Mouse (Mus musculus) embryonic facial prominence, embryonic 15.5 days (tissue): ENCODE measurements around the gene 1110051M20Rik. TPM values are rescaled to one million over a fixed set of nuclear protein-coding genes. Genes with fewer than 3 reads are reported as not detected.
A peak's percentile ranks its signal among the peaks of the same experiment; 100 is the strongest.

Experiments
- ATAC-seq: fragments of 200-750 bp; cut with Nextera tagmentation; 2 replicates; pipeline ENCODE4 v1.8.0; 2017; ENCODE audit warnings: low read depth, moderate TSS enrichment; ENCODE audit not compliant: insufficient number of reproducible peaks, low FRiP score, low TSS enrichment
- H3K27ac ChIP-seq: fragments of 300-500 bp; sonication (generic); replicated peaks from 2 replicates; pipeline ENCODE4 v1.5.1; 2015; ENCODE audit warnings: mild to moderate bottlenecking, inconsistent platforms
- H3K27me3 ChIP-seq: fragments of 300-500 bp; sonication (generic); 2 replicates; pipeline ENCODE4 v1.6.1; 2015; ENCODE audit warnings: inconsistent platforms
- H3K36me3 ChIP-seq: fragments of 300-500 bp; sonication (generic); 2 replicates; pipeline ENCODE4 v1.6.1; 2015; ENCODE audit warnings: mild to moderate bottlenecking, inconsistent platforms
- H3K4me1 ChIP-seq: fragments of 300-500 bp; sonication (generic); 2 replicates; pipeline ENCODE4 v1.6.1; 2015; ENCODE audit warnings: inconsistent platforms
- H3K4me2 ChIP-seq: fragments of 300-500 bp; sonication (generic); replicated peaks from 2 replicates; pipeline ENCODE4 v1.6.1; 2015; ENCODE audit warnings: mild to moderate bottlenecking, inconsistent platforms
- H3K4me3 ChIP-seq: fragments of 300-500 bp; sonication (generic); replicated peaks from 2 replicates; pipeline ENCODE4 v1.5.1; 2015; ENCODE audit warnings: mild to moderate bottlenecking, inconsistent platforms
- H3K9ac ChIP-seq: fragments of 300-500 bp; sonication (generic); 2 replicates; pipeline ENCODE4 v1.6.1; 2015; ENCODE audit warnings: inconsistent platforms
- H3K9me3 ChIP-seq: fragments of 300-500 bp; sonication (generic); replicated peaks from 2 replicates; pipeline ENCODE4 v1.6.1; 2016; ENCODE audit warnings: inconsistent platforms
- WGBS: fragments of 180-500 bp; shearing (Covaris S2); methylation state at CpG from one replicate; pipeline ENCODE4 v1.1.7; 2015; 5-methylcytosine and 5-hydroxymethylcytosine counted together
- polyA plus RNA-seq: library from polyadenylated mRNA; unstranded; fragments of >200 nt; fragmentation: Nextera tagmentation; extraction: Ambion mirVana; gene quantifications from 2 replicates; pipeline ENCODE4 v1.2.1, GENCODE M21; 2015

1110051M20Rik gene
- polyA plus RNA-seq, 1 experiment from 2014 or later, result 68.0 TPM

DNA sequence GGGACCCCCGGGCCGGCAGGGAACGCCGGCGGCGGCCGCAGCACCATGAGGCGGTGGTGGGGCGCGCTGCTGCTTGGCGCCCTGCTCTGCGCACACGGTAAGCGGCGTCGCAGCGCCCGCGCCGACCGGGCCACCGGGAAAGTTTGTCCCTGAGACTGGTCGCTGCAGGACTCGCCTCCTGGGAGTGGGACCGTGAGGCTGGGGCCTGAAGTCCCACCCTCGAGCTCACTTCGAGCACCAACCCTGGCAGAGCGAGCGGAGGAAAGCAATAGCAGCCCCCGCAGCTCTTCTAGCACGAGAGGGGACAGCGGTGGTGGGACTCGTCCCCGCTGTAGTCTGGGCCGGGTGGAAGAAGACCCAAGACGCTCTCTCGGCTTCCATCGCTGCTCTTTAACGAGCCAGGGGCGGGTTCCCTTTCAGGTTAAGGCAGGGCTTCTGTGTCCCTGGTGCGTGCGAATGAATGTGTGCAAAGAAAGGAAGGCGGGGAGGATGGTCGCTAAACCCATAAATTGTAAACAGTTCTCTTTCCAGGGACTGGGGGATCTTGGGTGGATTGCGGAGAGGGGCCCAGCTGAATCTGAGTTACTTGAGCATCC lies 13.2 kb upstream of the 1110051M20Rik start:
- Histone ChIP-seq H3K9ac (peak overlapping the region; percentile 81), H3K4me3 (peak overlapping the region; percentile 82), H3K27ac (peak overlapping the region; percentile 96), H3K27me3 (no peaks in the 10 kb centered on the region), H3K4me1 (peaks cover 39% of the 10 kb centered on the region), H3K9me3 (no peaks in the 10 kb centered on the region), H3K36me3 (no peaks in the 10 kb centered on the region), H3K4me2 (peak overlapping the region; percentile 84)
- peak; percentile 13 for ATAC-seq
- WGBS, result under 1% methylated on average over 45 of the region's 45 CpGs

- no peaks in the 10 kb centered on the region for H3K27me3 ChIP-seq
- peak; percentile 86 for ATAC-seq
- peak within 1 kb of the TSS; percentile 84 for H3K4me2 ChIP-seq
- no peaks in the 10 kb centered on the region for H3K9me3 ChIP-seq
- peak within 1 kb of the TSS; percentile 96 for H3K27ac ChIP-seq
- H3K9ac ChIP-seq, result peak within 1 kb of the TSS; percentile 81
- peak within 1 kb of the TSS; percentile 82 for H3K4me3 ChIP-seq
- WGBS, result 0% methylated on average over 23 of the region's 36 CpGs
- no peaks in the 10 kb centered on the region for H3K36me3 ChIP-seq
- H3K4me1 ChIP-seq, result peaks cover 34% of the 10 kb centered on the region
Observed at GRCm38 (mm10) chr2:91457259-91457655, 12.8 kb upstream of the 1110051M20Rik start, which contains the start of gene Lrp4. Gene Lrp4 (plus strand): TSS chr2:91457511.

DNA sequence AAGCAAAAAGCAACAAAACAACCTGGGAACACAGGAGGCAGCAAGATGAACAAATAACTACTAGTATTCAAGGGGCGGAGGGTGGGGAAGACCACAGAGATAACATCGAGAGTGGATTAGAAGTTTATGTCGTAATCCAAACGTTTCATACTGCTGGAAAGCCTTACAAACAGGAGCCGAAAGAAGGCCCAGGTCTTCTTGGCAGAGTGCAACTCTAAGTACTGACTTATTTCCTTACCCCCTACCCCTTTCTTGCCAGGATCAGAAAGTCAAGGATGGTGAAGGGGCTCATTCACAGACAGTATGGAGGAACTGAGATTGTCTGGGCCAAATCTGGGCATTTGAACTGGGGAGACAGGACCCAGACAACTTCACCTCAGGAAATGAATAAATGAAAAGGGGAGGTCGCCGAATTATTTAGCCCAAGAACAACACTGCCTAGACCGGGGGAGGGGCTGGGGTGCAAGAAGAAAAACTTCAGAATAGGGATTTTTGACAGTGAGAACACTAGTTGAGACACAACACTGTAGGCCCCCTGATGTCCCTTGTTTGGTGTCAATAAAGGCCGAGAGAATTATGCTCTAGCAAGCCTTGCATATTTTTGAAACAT lies 12.1 kb upstream of the 1110051M20Rik start:
- no peak for ATAC-seq
- WGBS, result 43% methylated on average over 9 of the region's 9 CpGs
- Histone ChIP-seq H3K4me3 (peak overlapping the region; percentile 82), H3K9me3 (no peaks in the 10 kb centered on the region), H3K27me3 (no peaks in the 10 kb centered on the region), H3K9ac (no peak overlapping the region; the same call in 1 of the 2 replicates), H3K4me2 (peak overlapping the region; percentile 84), H3K36me3 (no peaks in the 10 kb centered on the region), H3K4me1 (peaks cover 28% of the 10 kb centered on the region), H3K27ac (peak overlapping the region; percentile 96)

DNA sequence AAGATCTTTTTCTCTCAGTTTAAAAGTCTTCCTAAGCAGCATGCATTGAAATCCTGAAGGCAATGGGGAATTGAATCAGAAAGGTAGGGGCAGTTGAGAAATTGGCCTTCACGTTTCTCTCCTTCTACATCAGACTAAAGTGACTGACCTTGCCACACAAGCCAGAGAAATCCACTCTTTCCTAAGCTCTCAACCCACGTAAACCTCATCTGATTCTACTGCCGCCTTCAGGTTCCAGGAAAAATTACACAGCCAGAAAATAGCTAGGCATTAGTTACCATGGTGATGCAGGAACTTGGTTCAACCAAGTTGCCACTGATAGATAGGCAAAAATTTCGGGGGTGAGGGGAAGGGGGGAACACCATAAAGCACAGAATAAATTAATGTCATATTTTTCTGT lies 11.3 kb upstream of the 1110051M20Rik start:
- no peak for ATAC-seq
- WGBS, result 2% methylated on average over 4 of the region's 4 CpGs
- H3K4me1 ChIP-seq, result peaks cover 20% of the 10 kb centered on the region
- no peak overlapping the region for H3K27ac ChIP-seq
- no peaks in the 10 kb centered on the region for H3K27me3 ChIP-seq
- no peak overlapping the region for H3K4me3 ChIP-seq
- no peak overlapping the region for H3K9ac ChIP-seq
- H3K4me2 ChIP-seq, result no peak overlapping the region
- no peaks in the 10 kb centered on the region for H3K36me3 ChIP-seq
- no peaks in the 10 kb centered on the region for H3K9me3 ChIP-seq

DNA sequence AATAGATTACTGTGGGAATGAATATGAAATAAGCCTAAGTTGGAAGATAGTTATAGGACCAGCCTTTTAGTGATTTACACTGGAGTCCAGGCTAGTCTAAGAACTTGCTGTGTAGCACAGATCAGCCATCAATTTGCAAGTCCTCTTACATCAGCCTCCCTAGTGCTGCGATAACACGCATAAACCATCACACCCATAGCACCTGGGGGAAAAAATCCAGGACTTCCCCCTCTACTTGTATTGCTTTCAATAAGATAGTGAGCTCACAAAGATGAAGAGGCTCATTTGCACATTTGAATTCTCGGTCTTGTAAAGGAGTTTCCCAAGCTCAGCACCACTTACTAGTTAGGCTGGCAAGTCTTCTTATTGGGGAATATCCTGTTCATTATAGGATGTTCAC lies 9.9 kb upstream of the 1110051M20Rik start:
- H3K27me3 ChIP-seq, result no peaks in the 10 kb centered on the region
- H3K36me3 ChIP-seq, result no peaks in the 10 kb centered on the region
- H3K27ac ChIP-seq, result no peak overlapping the region
- no peaks in the 10 kb centered on the region for H3K9me3 ChIP-seq
- H3K4me1 ChIP-seq, result peaks cover 13% of the 10 kb centered on the region; the same call in 1 of the 2 replicates
- no peak overlapping the region for H3K4me2 ChIP-seq
- WGBS, result 81% methylated on average over 3 of the region's 3 CpGs
- H3K4me3 ChIP-seq, result no peak overlapping the region
- ATAC-seq, result no peak
- no peak overlapping the region for H3K9ac ChIP-seq

- Histone ChIP-seq H3K27ac (no peak overlapping the region), H3K36me3 (no peaks in the 10 kb centered on the region), H3K9ac (no peak overlapping the region), H3K4me3 (no peak overlapping the region), H3K4me1 (peaks cover 10% of the 10 kb centered on the region; the same call in 1 of the 2 replicates), H3K27me3 (no peaks in the 10 kb centered on the region), H3K4me2 (no peak overlapping the region), H3K9me3 (no peaks in the 10 kb centered on the region)
- no peak for ATAC-seq
- 79% methylated on average over 9 of the region's 9 CpGs for WGBS
Observed at GRCm38 (mm10) chr2:91453231-91454075, 8.9 kb upstream of the 1110051M20Rik start.

DNA sequence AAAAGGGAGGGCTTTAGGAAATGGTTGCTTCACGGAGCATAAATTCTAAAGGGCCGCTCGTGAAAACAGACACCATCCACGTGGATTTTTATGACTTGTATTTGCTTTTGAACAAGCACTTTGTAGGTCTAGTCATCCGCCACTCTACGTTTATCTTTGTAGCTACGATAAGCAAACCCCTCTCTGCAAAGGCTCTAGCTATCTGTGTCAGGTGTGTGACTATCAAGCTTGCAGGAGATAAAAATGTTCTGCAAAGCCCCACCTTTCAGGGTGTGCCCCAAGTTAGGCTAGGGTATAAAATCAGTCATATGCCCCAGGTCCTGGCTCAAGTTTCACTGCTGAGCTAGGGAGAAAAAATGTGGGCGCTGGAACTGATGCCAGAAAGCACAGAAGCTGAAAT lies 8.2 kb upstream of the 1110051M20Rik start:
- H3K4me1 ChIP-seq, result peaks cover 10% of the 10 kb centered on the region; the same call in 1 of the 2 replicates
- WGBS, result 45% methylated on average over 8 of the region's 8 CpGs

GRCm38 (mm10) chr2:91450316-91450715 lies 5.8 kb upstream of the 1110051M20Rik start:
- Histone ChIP-seq H3K27ac (no peak overlapping the region), H3K4me3 (no peak overlapping the region), H3K27me3 (no peaks in the 10 kb centered on the region), H3K4me2 (no peak overlapping the region), H3K4me1 (no peaks in the 10 kb centered on the region), H3K9me3 (no peaks in the 10 kb centered on the region), H3K36me3 (no peaks in the 10 kb centered on the region), H3K9ac (no peak overlapping the region)
- WGBS, result 64% methylated on average over 9 of the region's 9 CpGs
- no peak for ATAC-seq

More for the DNA sequence above, 8.2 kb upstream of the 1110051M20Rik start:
- Histone ChIP-seq H3K36me3 (no peaks in the 10 kb centered on the region), H3K9me3 (no peaks in the 10 kb centered on the region), H3K4me2 (no peak overlapping the region), H3K27ac (no peak overlapping the region), H3K4me3 (no peak overlapping the region), H3K27me3 (no peaks in the 10 kb centered on the region), H3K9ac (no peak overlapping the region)
- ATAC-seq, result no peak

GRCm38 (mm10) chr2:91449662-91450061 lies 5.2 kb upstream of the 1110051M20Rik start:
- no peaks in the 10 kb centered on the region for H3K4me1 ChIP-seq
- WGBS, result 63% methylated on average over 1 of the region's 1 CpGs
- H3K36me3 ChIP-seq, result no peaks in the 10 kb centered on the region
- no peak for ATAC-seq
- no peaks in the 10 kb centered on the region for H3K27me3 ChIP-seq
- H3K4me3 ChIP-seq, result no peak overlapping the region
- no peak overlapping the region for H3K27ac ChIP-seq
- no peak overlapping the region for H3K9ac ChIP-seq
- H3K4me2 ChIP-seq, result no peak overlapping the region
- H3K9me3 ChIP-seq, result no peaks in the 10 kb centered on the region

GRCm38 (mm10) chr2:91442241-91442640 lies 2.3 kb downstream of the 1110051M20Rik start:
- H3K4me2 ChIP-seq, result no peak overlapping the region
- H3K4me1 ChIP-seq, result peaks cover 14% of the 10 kb centered on the region; the same call in 1 of the 2 replicates
- H3K27ac ChIP-seq, result no peak overlapping the region
- ATAC-seq, result no peak
- no peaks in the 10 kb centered on the region for H3K9me3 ChIP-seq
- no peak overlapping the region for H3K4me3 ChIP-seq
- no peak overlapping the region for H3K9ac ChIP-seq
- WGBS, result 69% methylated on average over 1 of the region's 1 CpGs
- no peaks in the 10 kb centered on the region for H3K27me3 ChIP-seq
- H3K36me3 ChIP-seq, result no peaks in the 10 kb centered on the region

DNA sequence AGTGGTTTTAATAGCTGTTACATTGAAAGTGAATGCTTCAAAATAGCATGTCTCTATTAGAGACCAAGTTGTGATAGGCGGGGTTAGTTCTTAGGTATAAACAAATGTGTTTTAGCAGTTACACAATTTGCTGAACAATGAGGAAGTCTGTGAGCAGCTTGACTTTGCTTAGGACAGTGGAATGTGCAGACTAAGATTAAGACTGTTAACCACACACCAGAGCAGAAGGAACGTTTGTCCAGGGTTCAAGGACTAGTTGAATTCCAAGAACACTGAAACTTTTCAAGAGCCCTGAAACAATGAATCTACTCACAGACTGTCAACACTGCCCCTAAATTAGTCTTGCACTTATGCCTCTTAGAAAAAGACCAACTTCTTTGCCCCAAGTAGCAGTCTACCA lies 2.8 kb downstream of the 1110051M20Rik start:
- no peak overlapping the region for H3K4me2 ChIP-seq
- ATAC-seq, result no peak
- H3K4me1 ChIP-seq, result peaks cover 14% of the 10 kb centered on the region; the same call in 1 of the 2 replicates
- no peak overlapping the region for H3K9ac ChIP-seq
- no peaks in the 10 kb centered on the region for H3K9me3 ChIP-seq
- no peaks in the 10 kb centered on the region for H3K36me3 ChIP-seq
- 67% methylated on average over 2 of the region's 2 CpGs for WGBS
- H3K4me3 ChIP-seq, result no peak overlapping the region
- H3K27me3 ChIP-seq, result no peaks in the 10 kb centered on the region
- no peak overlapping the region for H3K27ac ChIP-seq
